Mouse (Mus musculus): ENCODE results near the gene Cemip2. TPM values are rescaled to one million over a fixed set of nuclear protein-coding genes. Genes with fewer than 3 reads are reported as not detected.
A peak's percentile ranks its signal among the peaks of the same experiment; 100 is the strongest.

The Cemip2 gene
- polyA plus RNA-seq, 1 experiment from 2014 or later = 77.2 TPM

- Histone ChIP-seq H3K4me2 (ENCODE audit: low read depth, low read length, severe bottlenecking) (no peak overlapping the region), H3K9ac (ENCODE audit: low read length) (no peak overlapping the region), H3K27ac (ENCODE audit: low read depth, low read length) (no peak overlapping the region), H3K9me3 (ENCODE audit: control insufficient read depth, low read length) (no peaks in the 10 kb centered on the region), H3K4me3 (ENCODE audit: low read depth, low read length) (no peak overlapping the region), H3K4me1 (replicated peaks; ENCODE audit: control insufficient read depth, insufficient read depth, low read length) (no peaks in the 10 kb centered on the region), H3K36me3 (ENCODE audit: control insufficient read depth, insufficient read depth, low read length) (no peaks in the 10 kb centered on the region), H3K27me3 (ENCODE audit: control insufficient read depth, insufficient read depth, low read length) (no peaks in the 10 kb centered on the region)
- no peak for DNase-seq (ENCODE audit: low spot score)
- no peak for ATAC-seq (replicated peaks; ENCODE audit: low FRiP score)
- WGBS = 27% methylated on average over 8 of the region's 8 CpGs
Measured at GRCm38 (mm10) chr19:21882110-21882940, 104.2 kb downstream of the Cemip2 start.

GRCm38 (mm10) chr19:21883053-21883452 is 104.9 kb downstream of the Cemip2 start:
- DNase-seq (ENCODE audit: low spot score) = no peak
- no peak overlapping the region for H3K9ac ChIP-seq (ENCODE audit: low read length)
- no peaks in the 10 kb centered on the region for H3K36me3 ChIP-seq (ENCODE audit: control insufficient read depth, insufficient read depth, low read length)
- ATAC-seq (replicated peaks; ENCODE audit: low FRiP score) = no peak
- H3K4me3 ChIP-seq (ENCODE audit: low read depth, low read length) = no peak overlapping the region
- 87% methylated on average over 3 of the region's 3 CpGs for WGBS
- H3K27ac ChIP-seq (ENCODE audit: low read depth, low read length) = no peak overlapping the region
- H3K9me3 ChIP-seq (ENCODE audit: control insufficient read depth, low read length) = no peaks in the 10 kb centered on the region
- no peaks in the 10 kb centered on the region for H3K27me3 ChIP-seq (ENCODE audit: control insufficient read depth, insufficient read depth, low read length)
- H3K4me1 ChIP-seq (replicated peaks; ENCODE audit: control insufficient read depth, insufficient read depth, low read length) = no peaks in the 10 kb centered on the region
- H3K4me2 ChIP-seq (ENCODE audit: low read depth, low read length, severe bottlenecking) = no peak overlapping the region

- ATAC-seq (replicated peaks; ENCODE audit: low FRiP score) = peak; percentile 61
- H3K4me1 ChIP-seq (replicated peaks; ENCODE audit: control insufficient read depth, insufficient read depth, low read length) = no peaks in the 10 kb centered on the region
- no peak overlapping the region for H3K4me3 ChIP-seq (ENCODE audit: low read depth, low read length)
- H3K27ac ChIP-seq (ENCODE audit: low read depth, low read length) = no peak overlapping the region
- no peaks in the 10 kb centered on the region for H3K27me3 ChIP-seq (ENCODE audit: control insufficient read depth, insufficient read depth, low read length)
- no peaks in the 10 kb centered on the region for H3K9me3 ChIP-seq (ENCODE audit: control insufficient read depth, low read length)
- 79% methylated on average over 2 of the region's 2 CpGs for WGBS
- DNase-seq (ENCODE audit: low spot score) = no peak
- no peak overlapping the region for H3K4me2 ChIP-seq (ENCODE audit: low read depth, low read length, severe bottlenecking)
- no peaks in the 10 kb centered on the region for H3K36me3 ChIP-seq (ENCODE audit: control insufficient read depth, insufficient read depth, low read length)
- H3K9ac ChIP-seq (ENCODE audit: low read length) = no peak overlapping the region
Measured at GRCm38 (mm10) chr19:21883922-21884321, 105.8 kb downstream of the Cemip2 start.

GRCm38 (mm10) chr19:21884385-21884784 is 106.2 kb downstream of the Cemip2 start:
- Histone ChIP-seq H3K9me3 (ENCODE audit: control insufficient read depth, low read length) (no peaks in the 10 kb centered on the region), H3K4me3 (ENCODE audit: low read depth, low read length) (no peak overlapping the region), H3K9ac (ENCODE audit: low read length) (no peak overlapping the region), H3K4me2 (ENCODE audit: low read depth, low read length, severe bottlenecking) (no peak overlapping the region), H3K4me1 (replicated peaks; ENCODE audit: control insufficient read depth, insufficient read depth, low read length) (no peaks in the 10 kb centered on the region), H3K27me3 (ENCODE audit: control insufficient read depth, insufficient read depth, low read length) (no peaks in the 10 kb centered on the region), H3K27ac (ENCODE audit: low read depth, low read length) (no peak overlapping the region), H3K36me3 (ENCODE audit: control insufficient read depth, insufficient read depth, low read length) (no peaks in the 10 kb centered on the region)
- ATAC-seq (replicated peaks; ENCODE audit: low FRiP score) (no peak), DNase-seq (ENCODE audit: low spot score) (no peak)
- WGBS = 62% methylated on average over 4 of the region's 4 CpGs

- 84% methylated on average over 4 of the region's 4 CpGs for WGBS
- Histone ChIP-seq H3K9ac (ENCODE audit: low read length) (no peak overlapping the region), H3K9me3 (ENCODE audit: control insufficient read depth, low read length) (no peaks in the 10 kb centered on the region), H3K4me2 (ENCODE audit: low read depth, low read length, severe bottlenecking) (no peak overlapping the region), H3K27me3 (ENCODE audit: control insufficient read depth, insufficient read depth, low read length) (no peaks in the 10 kb centered on the region), H3K4me1 (replicated peaks; ENCODE audit: control insufficient read depth, insufficient read depth, low read length) (no peaks in the 10 kb centered on the region), H3K4me3 (ENCODE audit: low read depth, low read length) (no peak overlapping the region), H3K27ac (ENCODE audit: low read depth, low read length) (no peak overlapping the region), H3K36me3 (ENCODE audit: control insufficient read depth, insufficient read depth, low read length) (no peaks in the 10 kb centered on the region)
- no peak for ATAC-seq (replicated peaks; ENCODE audit: low FRiP score)
- DNase-seq (ENCODE audit: low spot score) = no peak
Measured at GRCm38 (mm10) chr19:21886166-21886657, 108.1 kb downstream of the Cemip2 start.

GRCm38 (mm10) chr19:21890699-21891098 is 112.6 kb downstream of the Cemip2 start:
- Histone ChIP-seq H3K36me3 (ENCODE audit: control insufficient read depth, insufficient read depth, low read length) (no peaks in the 10 kb centered on the region), H3K4me3 (ENCODE audit: low read depth, low read length) (no peak overlapping the region), H3K27ac (ENCODE audit: low read depth, low read length) (no peak overlapping the region), H3K9ac (ENCODE audit: low read length) (no peak overlapping the region), H3K27me3 (ENCODE audit: control insufficient read depth, insufficient read depth, low read length) (no peaks in the 10 kb centered on the region), H3K9me3 (ENCODE audit: control insufficient read depth, low read length) (no peaks in the 10 kb centered on the region), H3K4me1 (replicated peaks; ENCODE audit: control insufficient read depth, insufficient read depth, low read length) (no peaks in the 10 kb centered on the region), H3K4me2 (ENCODE audit: low read depth, low read length, severe bottlenecking) (no peak overlapping the region)
- ATAC-seq (replicated peaks; ENCODE audit: low FRiP score) = no peak
- 88% methylated on average over 2 of the region's 2 CpGs for whole genome bisulfite sequencing
- DNase-seq (ENCODE audit: low spot score) = no peak

- H3K9me3 ChIP-seq (ENCODE audit: control insufficient read depth, low read length) = no peaks in the 10 kb centered on the region
- WGBS = 91% methylated on average over 3 of the region's 3 CpGs
Measured at GRCm38 (mm10) chr19:21894792-21895191, 116.7 kb downstream of the Cemip2 start.

GRCm38 (mm10) chr19:21895540-21895939 is 117.4 kb downstream of the Cemip2 start:
- 81% methylated on average over 5 of the region's 5 CpGs for WGBS
- H3K4me1 ChIP-seq (replicated peaks; ENCODE audit: control insufficient read depth, insufficient read depth, low read length) = no peaks in the 10 kb centered on the region
- H3K4me2 ChIP-seq (ENCODE audit: low read depth, low read length, severe bottlenecking) = no peak overlapping the region
- ATAC-seq (replicated peaks; ENCODE audit: low FRiP score) = no peak
- H3K9me3 ChIP-seq (ENCODE audit: control insufficient read depth, low read length) = no peaks in the 10 kb centered on the region
- no peak overlapping the region for H3K9ac ChIP-seq (ENCODE audit: low read length)
- no peaks in the 10 kb centered on the region for H3K36me3 ChIP-seq (ENCODE audit: control insufficient read depth, insufficient read depth, low read length)
- no peak overlapping the region for H3K27ac ChIP-seq (ENCODE audit: low read depth, low read length)
- no peak overlapping the region for H3K4me3 ChIP-seq (ENCODE audit: low read depth, low read length)
- no peaks in the 10 kb centered on the region for H3K27me3 ChIP-seq (ENCODE audit: control insufficient read depth, insufficient read depth, low read length)
- DNase-seq (ENCODE audit: low spot score) = no peak

More at GRCm38 (mm10) chr19:21894792-21895191, 116.7 kb downstream of the Cemip2 start:
- no peaks in the 10 kb centered on the region for H3K4me1 ChIP-seq (replicated peaks; ENCODE audit: control insufficient read depth, insufficient read depth, low read length)
- no peaks in the 10 kb centered on the region for H3K27me3 ChIP-seq (ENCODE audit: control insufficient read depth, insufficient read depth, low read length)
- H3K27ac ChIP-seq (ENCODE audit: low read depth, low read length) = no peak overlapping the region
- DNase-seq (ENCODE audit: low spot score) = no peak
- H3K4me2 ChIP-seq (ENCODE audit: low read depth, low read length, severe bottlenecking) = no peak overlapping the region
- no peaks in the 10 kb centered on the region for H3K36me3 ChIP-seq (ENCODE audit: control insufficient read depth, insufficient read depth, low read length)
- H3K4me3 ChIP-seq (ENCODE audit: low read depth, low read length) = no peak overlapping the region
- no peak for ATAC-seq (replicated peaks; ENCODE audit: low FRiP score)
- no peak overlapping the region for H3K9ac ChIP-seq (ENCODE audit: low read length)

Measured in forebrain, embryonic 11.5 days (tissue).